Mouse (Mus musculus) kidney, embryonic 16.5 days (tissue): ENCODE data around the gene Slc5a5. TPM values are rescaled to one million over a fixed set of nuclear protein-coding genes. Genes with fewer than 3 reads are reported as not detected.
A peak's percentile ranks its signal among the peaks of the same experiment; 100 is the strongest.

Experiments
- ATAC-seq: fragments of 200-750 bp; cut with Nextera tagmentation; 2 replicates; pipeline ENCODE4 v1.8.0; 2017; ENCODE audit warnings: moderate TSS enrichment; ENCODE audit not compliant: low FRiP score, low TSS enrichment
- H3K27ac ChIP-seq: fragments of 300-500 bp; sonication (generic); 2 replicates; pipeline ENCODE4 v1.5.1; 2014; ENCODE audit warnings: low read length
- H3K27me3 ChIP-seq: fragments of 300-500 bp; sonication (generic); 2 replicates; pipeline ENCODE4 v1.6.1; 2014; ENCODE audit warnings: low read length, control low read depth, mixed read lengths; ENCODE audit not compliant: insufficient read depth
- H3K36me3 ChIP-seq: fragments of 300-500 bp; sonication (generic); 2 replicates; pipeline ENCODE4 v1.6.1; 2014; ENCODE audit warnings: low read length, control low read depth, mixed read lengths; ENCODE audit not compliant: insufficient read depth
- H3K4me1 ChIP-seq: fragments of 300-500 bp; sonication (generic); 2 replicates; pipeline ENCODE4 v1.6.1; 2014; ENCODE audit warnings: low read length, control low read depth, mixed read lengths; ENCODE audit not compliant: insufficient read depth
- H3K4me2 ChIP-seq: fragments of 300-500 bp; sonication (generic); replicated peaks from 2 replicates; pipeline ENCODE4 v1.6.1; 2014; ENCODE audit warnings: low read depth, low read length
- H3K4me3 ChIP-seq: fragments of 300-500 bp; sonication (generic); 2 replicates; pipeline ENCODE4 v1.5.1; 2014; ENCODE audit warnings: mild to moderate bottlenecking, low read length
- H3K9ac ChIP-seq: fragments of 300-500 bp; sonication (generic); replicated peaks from 2 replicates; pipeline ENCODE4 v1.6.1; 2014; ENCODE audit warnings: low read length
- H3K9me3 ChIP-seq: fragments of 300-500 bp; sonication (generic); 2 replicates; pipeline ENCODE4 v1.6.1; 2016; ENCODE audit warnings: low read length, control low read depth
- WGBS: fragments of 180-500 bp; shearing (Covaris S2); extraction: QIAGEN DNeasy Blood & Tissue Kit; methylation state at CpG from one replicate; pipeline ENCODE4 v1.1.7; 2014; 5-methylcytosine and 5-hydroxymethylcytosine counted together
- polyA plus RNA-seq: library from polyadenylated mRNA; unstranded; fragments of >200 nt; fragmentation: Nextera tagmentation; extraction: Ambion mirVana; gene quantifications from 2 replicates; pipeline ENCODE4 v1.2.1, GENCODE M21; 2015

Slc5a5 gene
- polyA plus RNA-seq, 1 experiment from 2014 or later = 0.22 TPM

DNA sequence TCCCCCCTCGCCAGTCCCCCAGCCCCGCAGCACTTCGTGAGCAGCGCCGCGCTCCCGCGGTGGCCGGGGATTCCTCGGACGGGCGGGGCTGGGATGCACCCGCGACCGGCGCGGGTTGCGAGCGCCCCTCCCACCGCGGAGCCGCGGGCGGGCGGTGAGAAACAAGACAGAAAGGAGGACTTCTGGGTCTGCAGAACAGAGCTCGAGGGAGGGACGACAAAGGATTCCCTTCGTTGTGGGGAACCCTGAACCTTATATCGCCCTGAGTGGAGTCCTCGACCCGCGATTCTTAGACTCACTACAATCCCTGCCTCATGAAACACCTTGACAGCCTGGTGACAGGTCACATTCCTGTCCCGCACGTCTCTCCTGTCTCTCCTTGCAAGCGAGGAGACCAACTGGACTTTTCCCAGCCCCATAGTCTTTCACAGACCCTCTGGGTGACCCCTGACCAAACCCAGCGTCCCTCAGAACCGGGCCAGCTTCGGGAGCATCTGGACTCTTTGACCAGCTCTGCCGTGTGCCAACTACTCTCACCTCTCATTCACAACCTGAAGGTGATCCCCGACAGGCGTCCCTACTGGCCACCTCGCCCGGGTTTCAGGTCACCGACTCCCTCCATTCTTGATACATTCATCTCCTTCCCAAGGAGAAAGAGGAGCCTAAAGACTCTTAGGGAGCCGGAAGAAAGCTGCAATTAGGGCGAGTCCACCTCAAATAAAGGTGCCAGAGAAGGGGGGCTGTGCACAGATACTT, 28.4 kb downstream of the Slc5a5 start:
- no peak overlapping the region for H3K27ac ChIP-seq
- peak overlapping the region; percentile 80 for H3K4me2 ChIP-seq
- under 1% methylated on average over 46 of the region's 46 CpGs for WGBS
- H3K4me3 ChIP-seq = peak overlapping the region; percentile 64
- peaks cover 36% of the 10 kb centered on the region for H3K27me3 ChIP-seq
- no peak for ATAC-seq
- H3K36me3 ChIP-seq = no peaks in the 10 kb centered on the region
- peaks cover 49% of the 10 kb centered on the region for H3K4me1 ChIP-seq
- H3K9me3 ChIP-seq = no peaks in the 10 kb centered on the region
- peak overlapping the region; percentile 67 for H3K9ac ChIP-seq

DNA sequence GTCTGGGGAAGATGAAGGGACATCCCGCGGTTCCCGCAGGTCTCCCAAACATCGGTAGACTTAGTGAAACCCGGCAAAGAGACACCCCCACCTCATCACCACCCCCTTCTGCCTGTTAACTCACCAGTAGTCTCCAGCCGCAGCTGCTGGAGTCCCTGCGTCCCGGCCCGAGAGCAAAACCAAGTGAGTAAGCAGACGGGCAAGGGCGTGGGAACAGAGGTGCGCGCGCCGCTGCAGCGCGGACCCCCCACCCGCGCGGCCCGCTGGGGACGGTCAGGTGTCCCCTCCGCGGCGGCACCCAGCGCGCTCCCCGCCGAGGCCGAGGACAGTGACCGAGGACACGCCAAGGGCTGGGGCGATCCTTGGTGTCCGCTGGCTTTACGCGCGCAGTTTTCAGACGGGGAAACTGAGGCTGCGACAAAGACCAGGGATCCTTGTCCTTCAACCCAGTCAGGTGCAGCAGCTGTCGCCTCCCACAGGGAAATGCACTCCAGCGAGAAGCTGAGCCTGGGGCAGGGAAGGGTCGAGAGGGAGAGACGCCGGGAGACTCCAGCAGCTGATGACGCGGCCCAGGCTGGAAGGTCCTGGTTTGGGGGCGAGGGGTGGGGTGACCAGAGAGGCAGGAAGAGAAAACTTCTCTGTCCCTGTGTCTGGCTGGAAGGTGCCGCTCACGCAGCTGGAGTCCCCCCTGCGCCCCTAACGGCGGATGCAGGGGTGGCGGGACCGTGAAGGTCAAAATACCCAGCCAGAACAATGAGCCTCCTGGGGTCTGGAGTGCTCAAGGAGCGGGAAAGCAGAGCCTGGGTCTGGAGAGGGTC, 29.5 kb downstream of the Slc5a5 start, which contains the start of gene Kcnn1:
TSS of gene Kcnn1 (minus strand) at position 435 of the 818 bp plus-strand sequence.
- Histone ChIP-seq H3K9ac (peak within 1 kb of the TSS; percentile 67), H3K27me3 (peaks cover 36% of the 10 kb centered on the region), H3K4me2 (peak within 1 kb of the TSS; percentile 80), H3K36me3 (no peaks in the 10 kb centered on the region), H3K27ac (no peak within 1 kb of the TSS), H3K9me3 (no peaks in the 10 kb centered on the region), H3K4me3 (peak within 1 kb of the TSS; percentile 64), H3K4me1 (peaks cover 45% of the 10 kb centered on the region)
- WGBS = under 1% methylated on average over 55 of the region's 55 CpGs
- no peak for ATAC-seq

DNA sequence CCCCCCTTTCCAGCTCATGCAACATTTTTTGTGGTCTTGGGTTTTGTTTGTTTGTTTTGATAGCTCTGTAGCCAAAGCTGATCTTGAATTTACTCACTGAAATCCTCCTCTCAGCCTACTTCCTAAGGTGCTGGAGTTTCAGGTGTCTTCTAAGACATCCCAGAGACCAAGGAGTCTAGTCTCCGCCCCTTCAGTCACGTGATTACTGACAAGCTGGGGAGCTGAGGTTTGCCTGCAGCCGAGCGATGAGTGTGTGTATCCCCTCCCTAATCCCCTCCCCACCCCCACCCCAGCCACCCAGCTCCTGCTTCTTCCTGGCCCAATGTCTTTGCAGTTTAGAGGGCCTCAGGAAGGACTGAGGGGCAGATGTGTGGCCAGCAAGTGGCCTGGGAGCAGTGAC, 35.0 kb downstream of the Slc5a5 start:
- WGBS = 15% methylated on average over 4 of the region's 4 CpGs
- Histone ChIP-seq H3K27ac (no peak overlapping the region), H3K9me3 (no peaks in the 10 kb centered on the region), H3K27me3 (peaks cover 19% of the 10 kb centered on the region), H3K36me3 (no peaks in the 10 kb centered on the region), H3K4me2 (no peak overlapping the region), H3K4me3 (no peak overlapping the region), H3K9ac (no peak overlapping the region), H3K4me1 (peaks cover 28% of the 10 kb centered on the region)
- no peak for ATAC-seq

DNA sequence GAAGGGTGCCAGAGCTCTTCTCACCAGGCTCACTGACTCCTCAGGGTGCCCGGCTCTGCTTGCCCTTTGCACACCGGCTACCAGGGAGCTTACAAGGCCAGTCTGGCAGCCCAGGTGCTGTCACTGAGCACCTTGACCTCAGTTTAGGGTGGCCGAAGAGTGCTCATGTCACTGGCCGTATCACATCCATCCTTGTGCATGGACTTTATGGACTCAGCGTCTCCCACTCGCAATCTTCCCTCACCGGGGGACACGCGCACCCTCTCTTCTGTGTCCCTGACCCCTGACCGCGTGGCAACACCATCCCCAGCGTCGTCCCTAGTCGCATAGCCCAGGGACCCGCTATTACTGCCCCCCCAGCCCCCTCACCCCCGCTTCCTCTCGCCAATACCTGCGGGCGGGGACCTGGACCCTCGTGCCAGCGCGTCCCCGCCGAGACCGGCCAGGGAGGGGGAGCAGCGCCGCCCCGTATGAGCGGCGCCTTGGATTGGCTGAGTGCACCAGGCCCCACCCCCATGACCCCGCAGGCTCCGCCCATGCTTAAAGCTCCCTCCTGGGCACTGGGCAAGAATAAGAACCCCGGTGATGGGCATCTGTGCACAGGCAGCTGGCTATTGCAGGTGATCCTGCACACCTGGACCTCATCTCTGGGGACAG, 35.9 kb downstream of the Slc5a5 start:
- no peaks in the 10 kb centered on the region for H3K36me3 ChIP-seq
- ATAC-seq = peak; percentile 76
- H3K9ac ChIP-seq = peak overlapping the region; percentile 65
- no peak overlapping the region for H3K27ac ChIP-seq
- peak overlapping the region; percentile 92 for H3K4me2 ChIP-seq
- peaks cover 11% of the 10 kb centered on the region for H3K27me3 ChIP-seq
- peaks cover 27% of the 10 kb centered on the region for H3K4me1 ChIP-seq
- 10% methylated on average over 26 of the region's 33 CpGs for WGBS
- H3K4me3 ChIP-seq = peak overlapping the region; percentile 54
- no peaks in the 10 kb centered on the region for H3K9me3 ChIP-seq

DNA sequence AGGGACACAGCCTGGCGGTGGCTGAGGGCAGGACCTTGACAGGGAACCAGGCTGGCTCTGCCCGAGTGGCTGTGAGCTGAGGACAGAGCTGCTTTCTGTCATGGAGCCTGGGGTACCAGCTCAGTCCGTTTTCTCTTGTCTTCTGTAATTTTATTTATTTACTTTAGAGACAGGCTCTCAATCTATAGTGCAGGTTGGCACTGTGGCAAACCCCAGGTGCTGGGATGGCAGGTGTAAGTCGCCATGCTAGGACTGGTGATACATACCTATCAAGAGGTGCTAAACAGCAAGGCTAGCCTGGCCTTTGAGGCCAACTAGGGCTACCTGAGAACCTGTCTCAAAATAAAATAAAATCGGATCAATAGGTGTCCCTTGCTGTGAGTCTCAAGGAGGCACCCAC, 36.5 kb downstream of the Slc5a5 start:
- Histone ChIP-seq H3K9me3 (no peaks in the 10 kb centered on the region), H3K4me2 (no peak overlapping the region), H3K4me1 (peaks cover 25% of the 10 kb centered on the region), H3K9ac (no peak overlapping the region), H3K36me3 (no peaks in the 10 kb centered on the region), H3K27me3 (0 out of 2 replicates have a peak, but pooled peaks cover 5% of the 10 kb centered on the region), H3K27ac (no peak overlapping the region), H3K4me3 (no peak overlapping the region)
- 67% methylated on average over 5 of the region's 5 CpGs for WGBS
- no peak for ATAC-seq

DNA sequence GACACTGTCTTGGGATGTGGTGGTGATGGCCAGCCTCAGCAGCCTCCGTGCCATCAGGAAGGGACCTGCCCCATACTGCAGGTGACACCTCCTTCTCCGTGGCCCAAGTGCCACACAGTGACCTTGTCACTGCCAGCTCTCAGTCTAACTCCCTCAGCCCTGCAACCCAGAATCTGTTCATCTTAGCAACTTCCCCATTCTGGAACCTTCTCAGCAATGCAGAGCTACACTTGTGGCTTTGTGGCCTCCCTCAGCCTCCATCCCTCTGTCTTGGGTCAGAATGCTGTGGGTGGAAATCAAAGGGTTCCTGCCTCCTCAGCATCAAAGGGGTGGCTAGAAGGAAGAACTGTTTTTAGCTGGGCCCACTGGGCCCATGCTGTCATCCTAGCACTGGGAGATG, 38.7 kb downstream of the Slc5a5 start:
- Histone ChIP-seq H3K4me1 (peaks cover 25% of the 10 kb centered on the region), H3K9ac (no peak overlapping the region), H3K9me3 (no peaks in the 10 kb centered on the region), H3K27ac (no peak overlapping the region), H3K27me3 (0 out of 2 replicates have a peak, but pooled peaks cover 5% of the 10 kb centered on the region), H3K36me3 (no peaks in the 10 kb centered on the region), H3K4me2 (no peak overlapping the region), H3K4me3 (no peak overlapping the region)
- ATAC-seq = no peak
- WGBS = 87% methylated on average over 2 of the region's 2 CpGs

DNA sequence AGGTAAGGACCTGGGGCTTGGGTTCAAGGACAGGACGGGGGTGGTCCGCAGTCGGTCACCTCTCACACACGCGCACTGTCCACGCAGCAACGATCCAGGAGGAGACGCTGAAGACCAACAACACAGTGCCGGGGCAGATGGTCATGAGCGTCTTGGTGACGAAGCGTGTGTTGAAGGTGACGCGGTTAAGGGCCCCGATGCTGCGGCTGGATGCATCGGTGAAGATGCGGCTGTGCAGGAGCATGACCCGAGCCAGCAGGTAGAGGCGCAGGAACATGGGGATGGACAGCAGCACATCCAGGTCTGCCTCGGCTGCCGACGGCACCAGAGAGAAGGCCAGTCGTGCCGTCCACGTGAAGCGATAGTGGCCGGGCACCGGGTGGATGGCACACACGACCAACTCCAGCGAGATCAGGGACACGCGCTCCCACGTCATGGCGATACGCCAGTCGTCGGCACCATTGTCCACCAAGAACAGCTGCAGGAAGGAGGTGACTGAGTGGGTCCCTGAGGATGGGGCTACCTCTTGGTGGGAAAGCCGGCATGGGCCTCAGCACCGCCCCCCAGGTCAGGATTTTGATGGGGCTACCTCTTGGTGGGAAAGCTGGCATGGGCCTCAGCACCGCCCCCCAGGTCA, 39.8 kb downstream of the Slc5a5 start:
- no peak for ATAC-seq
- Histone ChIP-seq H3K4me1 (peaks cover 17% of the 10 kb centered on the region), H3K4me3 (no peak overlapping the region), H3K9ac (no peak overlapping the region), H3K4me2 (no peak overlapping the region), H3K36me3 (no peaks in the 10 kb centered on the region), H3K27me3 (0 out of 2 replicates have a peak, but pooled peaks cover 5% of the 10 kb centered on the region), H3K27ac (no peak overlapping the region), H3K9me3 (no peaks in the 10 kb centered on the region)
- WGBS = 91% methylated on average over 41 of the region's 41 CpGs

DNA sequence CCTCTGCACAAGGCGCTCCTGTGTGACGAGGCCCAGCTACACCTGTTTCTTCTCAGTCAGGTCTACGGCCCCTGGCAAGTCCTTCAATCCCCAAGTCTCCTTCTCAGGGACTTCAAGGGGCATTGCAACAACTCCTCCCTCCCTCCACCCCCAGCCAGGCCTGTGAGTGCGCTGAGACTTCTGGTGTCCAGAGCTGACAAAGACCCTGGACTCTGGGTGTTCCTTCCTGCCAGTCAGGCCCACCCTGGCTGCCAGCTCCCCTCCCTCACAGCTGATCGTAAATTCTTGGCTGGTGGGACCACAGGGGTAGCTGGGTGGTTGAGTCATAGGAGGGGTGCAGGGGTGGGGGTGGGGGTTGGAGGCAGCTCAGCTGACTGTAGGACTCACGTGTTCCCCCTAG, 40.7 kb downstream of the Slc5a5 start:
- Histone ChIP-seq H3K4me2 (no peak overlapping the region), H3K9ac (peak overlapping the region; percentile 39; the same call in 1 of the 2 replicates), H3K4me3 (no peak overlapping the region), H3K36me3 (no peaks in the 10 kb centered on the region), H3K27ac (no peak overlapping the region; the same call in 1 of the 2 replicates), H3K27me3 (0 out of 2 replicates have a peak, but pooled peaks cover 5% of the 10 kb centered on the region), H3K9me3 (no peaks in the 10 kb centered on the region), H3K4me1 (peaks cover 9% of the 10 kb centered on the region)
- 32% methylated on average over 6 of the region's 6 CpGs for WGBS
- no peak for ATAC-seq

DNA sequence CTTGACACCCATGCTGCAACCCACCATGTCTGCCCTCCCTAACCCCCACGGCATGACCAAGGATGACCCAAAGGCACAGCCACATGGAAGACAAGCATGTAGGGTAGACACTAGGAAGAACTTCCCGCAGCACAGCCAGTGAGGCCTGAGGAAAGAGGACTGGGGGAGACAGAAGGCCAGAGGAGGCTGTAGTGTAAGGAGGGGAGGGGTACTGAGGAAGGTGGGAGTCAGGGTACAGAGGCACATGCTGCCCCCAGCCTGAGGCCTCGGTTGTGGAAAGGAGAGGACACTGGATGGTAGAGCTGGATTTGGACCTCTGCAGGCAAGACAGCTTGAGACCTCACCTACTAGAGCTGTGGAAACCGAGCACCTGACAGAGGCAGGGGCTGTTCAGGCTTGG, 41.6 kb downstream of the Slc5a5 start:
- 81% methylated on average over 4 of the region's 4 CpGs for WGBS
- no peak overlapping the region for H3K9ac ChIP-seq
- ATAC-seq = no peak

More for the DNA sequence above, 41.6 kb downstream of the Slc5a5 start:
- Histone ChIP-seq H3K9me3 (no peaks in the 10 kb centered on the region), H3K27ac (no peak overlapping the region), H3K27me3 (no peaks in the 10 kb centered on the region), H3K4me1 (peaks cover 3% of the 10 kb centered on the region; the same call in 1 of the 2 replicates), H3K36me3 (no peaks in the 10 kb centered on the region), H3K4me3 (no peak overlapping the region), H3K4me2 (no peak overlapping the region)
